Mouse (Mus musculus) spleen, adult 2 months (tissue): Measurements from ENCODE around the gene Hip1r.

ENCODE experiments used
- CTCF ChIP-seq: fragments of 200-500 bp; IDR thresholded peaks from 2 replicates; pipeline ENCODE4 v1.5.1; 2011; ENCODE audit warnings: mild to moderate bottlenecking, inconsistent platforms; ENCODE audit not compliant: insufficient read depth, insufficient read length, insufficient replicate concordance; ENCODE audit errors: extremely low read depth
- POLR2A ChIP-seq: fragments of 200-500 bp; IDR thresholded peaks from 2 replicates; pipeline ENCODE4 v1.6.1; 2011; ENCODE audit warnings: low read depth, low read length, inconsistent platforms

DNA sequence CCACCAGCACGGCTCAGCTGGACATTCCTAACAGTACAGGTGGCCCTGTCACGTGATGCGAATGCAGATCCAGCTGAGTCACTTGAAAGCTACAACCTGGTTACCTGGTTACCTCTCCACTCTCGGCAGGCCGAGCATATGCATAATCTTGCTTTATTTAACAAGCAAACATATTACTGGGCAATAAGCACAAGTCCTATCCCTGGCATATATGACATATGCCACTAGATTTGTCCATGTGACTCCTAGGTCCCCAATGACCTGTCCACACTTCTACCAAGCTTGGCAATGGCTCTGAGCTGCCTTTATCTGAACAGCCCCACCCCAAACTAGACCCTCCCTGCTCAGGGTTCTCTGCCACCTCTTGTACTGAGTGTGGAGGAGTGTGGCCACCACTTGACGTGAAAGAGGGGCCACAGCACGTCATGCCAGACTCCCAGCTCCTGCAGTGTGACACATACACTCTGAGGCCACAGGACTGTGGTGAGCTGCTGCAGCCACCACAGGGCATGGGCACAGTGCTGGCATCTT, 42.9 kb downstream of the Hip1r start:
- TF ChIP-seq CTCF (no peak), POLR2A (no peak)
